ENCODE assay signal across 9 mouse cellular contexts in genomic region chr13:59585648-59586005, GRCm38 (mm10). TPM values are rescaled to one million over a fixed set of nuclear protein-coding genes. Genes with fewer than 3 reads are reported as not detected.
A peak's percentile ranks its signal among the peaks of the same experiment; 100 is the strongest.
DNase-seq lines count a peak whose midpoint lies in the region; ATAC-seq and TF ChIP-seq lines count a peak whose summit lies in the region.
"Had no signal": no experiment of that assay in that cellular context is flagged by ENCODE, and none has a peak within 500 bp of the region (broad histone marks: within the 10 kb centered on the region; RNA-seq: fewer than 3 reads in every experiment).

No protein-coding gene starts in this region.

- H3K27ac ChIP-seq in gastrocnemius, adult 2 months: peak overlapping the region; percentile 89
- peak overlapping the region; percentile 79 for H3K27ac ChIP-seq in forebrain, embryonic 16.5 days (ENCODE audit: low read length)
- H3K27ac ChIP-seq in midbrain, embryonic 11.5 days (ENCODE audit: low read depth, low read length): peak overlapping the region; percentile 49

- 0% methylated on average over 28 of the region's 28 CpGs for WGBS in forebrain, embryonic 16.5 days
- 0% methylated on average over 28 of the region's 28 CpGs for WGBS in midbrain, embryonic 11.5 days

- peak overlapping the region; percentile 91 for H3K4me3 ChIP-seq in gastrocnemius, adult 2 months
- peak overlapping the region; percentile 98 for H3K4me3 ChIP-seq in forebrain, embryonic 16.5 days (replicated peaks; ENCODE audit: low read length)
- H3K4me3 ChIP-seq in midbrain, embryonic 11.5 days (ENCODE audit: low read depth, low read length): peak overlapping the region; percentile 85

- H3K4me1 ChIP-seq in forebrain, embryonic 16.5 days (replicated peaks; ENCODE audit: control insufficient read depth, insufficient read depth, low read length): peaks cover 32% of the 10 kb centered on the region
- peaks cover 18% of the 10 kb centered on the region for H3K4me1 ChIP-seq in midbrain, embryonic 11.5 days (ENCODE audit: control insufficient read depth, insufficient read depth, low read length)

- H3K9me3 ChIP-seq in forebrain, embryonic 16.5 days (ENCODE audit: control insufficient read depth, low read length): no peaks in the 10 kb centered on the region
- H3K9me3 ChIP-seq in midbrain, embryonic 11.5 days (ENCODE audit: control insufficient read depth, low read length): no peaks in the 10 kb centered on the region

- H3K36me3 ChIP-seq in forebrain, embryonic 16.5 days (ENCODE audit: control insufficient read depth, insufficient read depth): no peaks in the 10 kb centered on the region
- H3K36me3 ChIP-seq in midbrain, embryonic 11.5 days (ENCODE audit: control insufficient read depth, insufficient read depth, low read length): peaks cover 3% of the 10 kb centered on the region; the same call in 1 of the 2 replicates

- H3K9ac ChIP-seq in forebrain, embryonic 16.5 days (replicated peaks; ENCODE audit: low read depth, low read length): peak overlapping the region; percentile 94
- H3K9ac ChIP-seq in midbrain, embryonic 11.5 days (ENCODE audit: low read length): peak overlapping the region; percentile 84

- ATAC-seq in forebrain, embryonic 16.5 days: no peak; the same call in 1 of the 2 replicates
- ATAC-seq in midbrain, embryonic 11.5 days (ENCODE audit: low FRiP score): no peak

- H3K27me3 ChIP-seq in forebrain, embryonic 16.5 days (replicated peaks; ENCODE audit: control insufficient read depth, insufficient read depth, low read length): no peaks in the 10 kb centered on the region
- H3K27me3 ChIP-seq in midbrain, embryonic 11.5 days (ENCODE audit: control insufficient read depth, insufficient read depth, low read length): no peaks in the 10 kb centered on the region
- H3K27me3 ChIP-seq: Patski had no signal

- intact Hi-C loops in gastrocnemius, adult 2 months (cut with DNase I): loop anchor here (2.0 to 5.0 kb wide), 3 partner anchors 29 to 182 kb away; partner anchors contain the start of gene Isca1

- H3K4me2 ChIP-seq in forebrain, embryonic 16.5 days (ENCODE audit: low read length): peak overlapping the region; percentile 98
- H3K4me2 ChIP-seq in midbrain, embryonic 11.5 days: peak overlapping the region; percentile 73

- TF ChIP-seq CTCF in gastrocnemius, adult 2 months (IDR thresholded peaks at IDR 0.05): no peak

- DNase-seq in gastrocnemius, adult 2 months: no peak
- no peak for DNase-seq in gastrocnemius, adult 18-20 months (ENCODE audit: low spot score)
- peak; percentile 64 for DNase-seq in thymus, postnatal 14 days
- DNase-seq in thymus, postnatal 4 days: no peak
- DNase-seq in layer of hippocampus, adult 18-20 months (ENCODE audit: low spot score in 2 of 2): peak; percentile 26 to 27
- no peak for DNase-seq in midbrain, embryonic 11.5 days (ENCODE audit: low spot score, missing footprints)
- no peak for DNase-seq in retina, postnatal 1 day

RNA-seq across cellular contexts. Expression of gene Naa35, which starts 0.6 kb away (rescaled TPM):
- total RNA-seq in gastrocnemius, adult 2 months (2021): 10 to 100 TPM; 29.2 to 32.7 TPM
- 10 to 100 TPM; 24.8 to 28.6 TPM for total RNA-seq in gastrocnemius, adult 18-20 months (2021)
- polyA plus RNA-seq in forebrain, embryonic 16.5 days (2015; fragmentation: Nextera tagmentation; extraction: Ambion mirVana): 168 and 177 TPM in 2 replicates
- total RNA-seq in layer of hippocampus, adult 18-20 months (2021): 10 to 100 TPM; 85.7 to 90.3 TPM
- 99.2 and 118 TPM in 2 replicates for polyA plus RNA-seq in midbrain, embryonic 11.5 days (2014; fragmentation: Nextera tagmentation; extraction: Ambion mirVana)

RNA-seq across cellular contexts. Expression of gene Agtpbp1, which starts 0.6 kb away (rescaled TPM):
- 10 to 100 TPM; 59.1 to 71.0 TPM for total RNA-seq in gastrocnemius, adult 2 months (2021)
- 10 to 100 TPM; 63.3 to 69.8 TPM for total RNA-seq in gastrocnemius, adult 18-20 months (2021)
- 56.1 and 60.5 TPM in 2 replicates for polyA plus RNA-seq in forebrain, embryonic 16.5 days (2015; fragmentation: Nextera tagmentation; extraction: Ambion mirVana)
- total RNA-seq in layer of hippocampus, adult 18-20 months (2021): 100 to 1,000 TPM; 353 to 356 TPM
- polyA plus RNA-seq in midbrain, embryonic 11.5 days (2014; fragmentation: Nextera tagmentation; extraction: Ambion mirVana): 22.6 and 22.9 TPM in 2 replicates

Comparison
In these comparisons a context has a peak if more than half of its experiments do, and no peak if none do; other contexts are left out.
1. DNase-seq: peak in thymus, postnatal 14 days (single experiment) and layer of hippocampus, adult 18-20 months (2 of 2); none in gastrocnemius, adult 2 months (single experiment), gastrocnemius, adult 18-20 months (single experiment), thymus, postnatal 4 days (single experiment), midbrain, embryonic 11.5 days (single experiment) and retina, postnatal 1 day (single experiment).
2. RNA of gene Agtpbp1, which starts 0.6 kb away (total RNA-seq): 353 to 356 TPM in layer of hippocampus, adult 18-20 months; 59.1 to 71.0 TPM in gastrocnemius, adult 2 months and 63.3 to 69.8 TPM in gastrocnemius, adult 18-20 months; every median in the first group is over 4 times any median in the second.
3. Peak in every context shown above with its lines, with median percentiles within 50 percentile points of each other: H3K27ac ChIP-seq and H3K4me3 ChIP-seq.